Mouse (Mus musculus) layer of hippocampus, adult 9-10 months (tissue): Measurements from ENCODE around the gene Cgrrf1.

Experiments used
- DNase-seq: peaks from one replicate; pipeline ENCODE4 v3.0.0; 2022; ENCODE audit warnings: low spot score

Cgrrf1 gene

DNA sequence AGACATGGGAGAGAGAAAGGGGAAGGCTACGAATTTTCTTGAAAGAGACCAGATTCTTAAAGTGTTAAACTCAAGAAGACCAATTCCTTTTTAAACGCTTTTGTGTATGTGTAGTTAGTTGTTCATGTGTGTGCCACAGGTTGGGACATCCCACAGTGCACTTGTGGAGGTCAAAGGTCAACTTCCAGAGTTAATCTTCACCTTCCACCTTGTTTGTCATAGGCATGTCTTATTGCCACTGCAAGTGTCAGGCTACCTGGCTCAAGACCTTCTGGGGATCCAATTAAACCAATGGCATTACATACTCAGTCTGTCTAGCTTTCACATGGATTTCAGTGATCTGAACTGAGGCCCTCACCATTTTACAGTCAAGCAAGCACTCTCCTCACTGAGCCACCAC, 7.9 kb upstream of the Cgrrf1 start:
- DNase-seq, result no peak

DNA sequence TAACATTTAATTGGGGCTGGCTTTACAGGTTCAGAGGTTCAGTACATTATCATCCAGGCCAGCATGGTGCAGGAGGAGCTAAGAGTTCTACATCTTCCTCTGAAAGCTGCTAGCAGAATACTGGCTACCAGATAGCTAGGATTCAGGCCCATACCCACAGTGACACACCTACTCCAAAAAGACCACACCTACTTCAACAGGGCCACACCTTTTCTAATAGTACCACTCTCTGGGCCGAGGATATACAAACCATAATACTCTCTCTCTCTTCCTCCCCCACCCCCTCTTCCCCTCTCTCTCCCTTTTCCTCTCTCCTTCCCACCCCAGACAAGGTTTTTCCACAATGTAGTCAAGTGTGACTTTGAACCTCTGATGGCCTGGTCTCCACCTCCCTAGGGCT, 4.5 kb upstream of the Cgrrf1 start:
- no peak for DNase-seq

DNA sequence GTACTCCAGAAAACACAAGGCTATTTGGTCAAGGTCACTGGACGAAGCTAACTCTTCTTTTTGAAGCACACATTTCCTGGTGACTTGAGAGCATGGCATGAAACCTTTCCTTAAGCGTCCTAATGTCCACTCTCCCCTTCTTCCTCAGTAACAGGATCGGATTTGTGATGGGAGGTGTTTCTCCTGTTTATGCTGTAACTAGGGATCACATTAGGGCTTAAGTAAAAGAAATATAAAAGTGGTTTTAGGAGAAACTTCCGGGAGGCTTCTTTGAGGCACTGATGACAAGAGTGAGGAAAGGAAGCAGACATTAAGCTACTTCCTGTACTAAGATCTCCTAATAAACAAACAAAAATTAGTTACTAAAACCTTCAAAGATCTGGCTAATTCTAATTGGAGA, 630 bp upstream of the Cgrrf1 start:
- DNase-seq, result no peak

DNA sequence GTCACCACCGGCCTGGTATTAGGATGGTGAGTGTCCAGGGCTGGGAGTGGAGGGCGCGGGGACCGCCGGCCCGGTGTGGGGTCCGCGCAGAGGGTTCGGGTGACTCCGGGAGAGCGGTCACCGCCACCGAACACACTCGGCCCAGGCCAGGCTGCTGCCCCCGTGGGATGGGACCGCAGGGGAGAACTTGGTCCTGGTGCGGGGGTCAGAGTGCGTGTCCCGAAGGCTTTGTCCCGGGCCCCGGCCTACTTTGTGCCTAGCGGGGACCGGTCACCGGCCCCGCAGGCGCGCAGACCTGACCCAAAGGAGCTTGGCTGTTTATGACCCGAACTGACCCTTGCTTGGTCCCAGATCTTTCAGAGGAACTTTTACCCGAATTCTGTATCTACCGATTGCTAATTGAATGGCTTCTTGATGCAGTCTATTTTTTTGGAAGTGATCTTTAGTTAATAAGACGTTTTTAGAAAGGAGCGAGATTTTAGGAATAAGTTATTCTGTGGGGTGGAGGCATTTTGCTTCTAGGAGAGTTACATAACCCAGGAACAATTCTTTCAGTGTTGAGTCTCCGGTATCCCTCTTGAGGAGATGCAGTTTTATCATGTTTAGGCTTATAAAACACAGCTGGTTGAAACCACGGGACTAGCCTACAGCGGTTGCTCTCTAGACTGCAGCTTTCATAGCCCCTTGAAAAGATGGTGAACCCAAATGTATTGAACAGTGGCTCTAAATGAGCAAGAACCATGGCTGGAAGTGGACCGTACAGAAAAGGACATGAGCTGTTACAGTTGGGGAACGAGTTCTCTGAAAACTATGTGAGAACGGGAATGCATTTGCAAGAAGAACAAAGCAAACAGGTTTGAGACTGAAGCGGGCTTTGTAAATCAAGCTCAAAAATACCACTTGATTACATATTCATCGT, 688 bp downstream of the Cgrrf1 start:
- DNase-seq, result no peak

DNA sequence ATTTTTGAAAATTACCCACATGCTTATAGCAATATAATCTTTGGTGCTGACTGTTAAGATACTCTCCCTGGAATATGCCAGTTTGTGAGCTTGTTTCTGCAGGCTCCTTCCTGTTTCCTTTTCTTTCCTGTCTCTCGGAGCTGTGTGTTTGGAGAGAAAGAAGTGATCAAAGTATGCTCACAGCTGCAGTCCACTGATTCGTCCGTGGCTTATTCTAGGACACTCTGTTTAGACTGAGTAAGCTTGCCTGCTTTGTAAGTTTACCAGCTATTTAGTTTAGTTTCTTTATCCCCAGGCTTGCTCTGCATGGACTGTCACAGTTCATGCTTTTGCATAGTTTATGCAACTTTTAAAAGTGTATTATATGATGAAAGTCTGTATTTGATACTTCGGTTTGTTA, 7.4 kb downstream of the Cgrrf1 start:
- DNase-seq, result no peak

DNA sequence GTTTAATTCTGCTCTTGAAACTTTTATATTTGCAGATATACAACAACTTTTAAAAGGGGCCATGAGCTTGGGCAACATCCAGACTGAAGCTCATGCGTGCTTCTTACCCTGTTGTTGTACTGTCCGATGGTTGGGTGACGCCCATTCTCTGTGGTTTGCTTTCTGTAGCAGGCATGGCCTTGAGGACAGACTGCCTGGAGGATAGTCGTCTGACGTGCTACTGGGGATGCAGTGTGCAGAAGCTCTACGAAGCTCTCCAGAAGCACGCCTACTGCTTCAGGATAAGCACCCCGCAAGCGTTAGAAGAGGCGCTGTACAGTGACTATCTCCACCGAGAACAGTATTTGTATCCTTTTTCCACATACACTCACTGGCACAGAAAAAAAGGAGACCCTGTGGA, 13.8 kb downstream of the Cgrrf1 start:
- no peak for DNase-seq

DNA sequence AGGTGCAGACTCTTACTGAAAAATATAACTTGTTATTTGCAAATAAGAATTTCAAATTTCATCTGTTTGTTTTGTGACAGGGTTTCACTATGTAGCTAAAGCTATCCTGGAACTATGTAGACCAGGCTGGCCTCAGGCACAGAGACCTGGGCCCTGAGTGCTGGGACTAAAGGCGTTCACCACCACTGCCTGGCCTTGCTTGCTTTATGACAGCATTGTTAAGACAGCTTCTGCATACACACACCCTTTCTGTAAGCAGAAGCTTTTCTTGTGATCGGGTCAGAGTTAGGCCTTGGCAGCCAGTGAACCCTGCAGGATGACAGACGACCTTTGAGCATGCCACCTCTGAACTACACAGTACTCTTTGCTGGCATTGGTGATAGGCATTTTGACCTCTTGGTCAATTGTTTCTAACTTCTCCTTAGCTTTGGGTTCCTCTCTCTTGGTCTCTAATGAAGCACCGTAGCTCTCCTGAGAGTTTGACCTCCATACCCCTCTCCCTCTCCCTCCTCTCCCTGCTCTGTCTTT, 16.2 kb downstream of the Cgrrf1 start:
- DNase-seq, result no peak

DNA sequence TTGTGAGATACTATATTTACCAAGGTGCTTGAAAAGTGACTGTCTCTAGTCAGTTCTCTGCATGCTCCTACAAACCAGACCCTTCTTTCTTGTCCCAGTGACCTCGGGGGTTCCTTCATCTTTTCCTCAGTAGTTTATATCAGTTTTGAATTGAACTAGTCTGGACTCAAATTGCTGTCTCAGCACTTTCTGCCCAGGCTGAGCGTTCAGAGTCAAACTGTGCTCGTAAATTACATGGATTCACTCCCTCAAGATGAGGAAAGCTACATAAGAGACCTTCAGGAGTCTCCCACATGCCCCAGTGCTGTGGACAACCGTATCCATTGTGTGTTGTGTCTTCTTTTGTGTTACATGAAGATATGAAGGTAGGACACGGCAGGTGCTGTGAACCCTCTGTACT, 16.8 kb downstream of the Cgrrf1 start:
- no peak for DNase-seq

DNA sequence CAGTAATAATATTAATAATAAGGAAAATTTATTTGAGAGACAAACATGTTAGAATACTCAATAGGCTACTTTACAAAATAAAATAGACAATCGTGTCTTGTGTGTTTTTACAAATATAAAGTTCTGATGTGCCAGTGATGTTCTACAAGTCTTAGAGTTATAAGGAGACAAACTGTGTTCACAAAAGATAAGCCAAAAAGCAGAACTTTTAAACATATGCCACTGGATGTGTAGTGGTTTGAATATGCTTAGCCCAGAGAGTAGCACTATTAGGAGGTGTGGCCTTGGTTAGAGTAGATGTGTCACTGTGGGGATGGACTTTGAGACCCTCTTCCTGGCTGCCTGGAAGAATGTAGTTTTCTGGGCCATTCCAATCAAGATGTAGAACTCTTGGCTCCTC, 17.8 kb downstream of the Cgrrf1 start:
- no peak for DNase-seq

DNA sequence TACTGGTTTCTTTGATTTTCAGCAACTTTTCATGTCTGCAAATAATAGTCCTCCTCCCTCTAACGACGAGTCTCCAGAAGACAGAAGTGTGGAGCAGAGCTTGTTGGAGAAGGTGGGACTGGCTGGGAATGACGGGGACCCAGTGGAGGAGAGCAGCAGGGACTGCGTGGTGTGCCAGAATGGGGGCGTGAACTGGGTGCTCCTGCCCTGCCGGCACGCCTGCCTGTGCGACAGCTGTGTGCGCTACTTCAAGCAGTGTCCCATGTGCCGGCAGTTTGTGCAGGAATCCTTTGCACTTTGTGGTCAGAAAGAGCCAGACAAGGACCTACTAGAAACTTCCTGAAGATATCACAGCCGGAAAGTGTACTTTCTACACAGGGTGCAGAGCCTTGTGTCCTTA, 21.8 kb downstream of the Cgrrf1 start:
- no peak for DNase-seq

DNA sequence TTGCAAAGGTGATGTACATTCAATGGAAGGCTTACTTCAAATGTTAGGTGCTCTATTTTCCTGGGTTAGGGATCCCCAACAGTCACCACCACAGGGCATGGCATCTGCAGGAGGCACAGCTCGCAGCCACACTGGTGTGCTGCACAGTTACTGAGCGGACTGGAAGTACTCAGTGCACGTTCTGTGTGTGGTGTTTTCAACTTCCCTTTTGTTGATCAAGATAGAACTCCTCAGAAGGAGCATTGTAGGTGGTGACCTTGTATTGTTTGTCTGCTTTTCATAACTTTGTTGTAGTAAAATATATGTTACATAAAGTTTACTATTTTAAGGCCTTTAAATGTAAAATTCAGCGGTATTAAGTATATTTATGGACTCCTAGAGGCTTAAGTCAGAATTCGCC, 31.0 kb downstream of the Cgrrf1 start:
- DNase-seq, result no peak

DNA sequence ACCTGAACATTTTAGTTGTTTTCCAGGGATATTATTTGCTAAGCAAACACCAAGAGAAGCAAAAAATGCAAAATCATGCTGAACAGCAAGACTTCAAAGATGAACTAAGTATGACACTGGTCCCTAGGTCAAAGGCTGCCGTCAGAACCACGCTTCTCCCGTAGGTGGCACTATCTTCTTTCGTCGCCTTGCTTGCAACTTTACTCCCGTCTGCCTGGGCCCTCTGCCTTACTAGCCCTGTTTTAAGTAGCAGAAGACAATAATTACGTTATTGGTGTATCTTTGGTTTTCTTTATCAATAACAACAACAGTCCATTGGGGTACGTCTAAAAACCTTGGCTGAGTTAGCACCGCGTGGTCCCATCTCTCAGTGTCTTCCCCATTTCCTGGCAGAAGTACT, 49.0 kb downstream of the Cgrrf1 start:
- DNase-seq, result no peak

DNA sequence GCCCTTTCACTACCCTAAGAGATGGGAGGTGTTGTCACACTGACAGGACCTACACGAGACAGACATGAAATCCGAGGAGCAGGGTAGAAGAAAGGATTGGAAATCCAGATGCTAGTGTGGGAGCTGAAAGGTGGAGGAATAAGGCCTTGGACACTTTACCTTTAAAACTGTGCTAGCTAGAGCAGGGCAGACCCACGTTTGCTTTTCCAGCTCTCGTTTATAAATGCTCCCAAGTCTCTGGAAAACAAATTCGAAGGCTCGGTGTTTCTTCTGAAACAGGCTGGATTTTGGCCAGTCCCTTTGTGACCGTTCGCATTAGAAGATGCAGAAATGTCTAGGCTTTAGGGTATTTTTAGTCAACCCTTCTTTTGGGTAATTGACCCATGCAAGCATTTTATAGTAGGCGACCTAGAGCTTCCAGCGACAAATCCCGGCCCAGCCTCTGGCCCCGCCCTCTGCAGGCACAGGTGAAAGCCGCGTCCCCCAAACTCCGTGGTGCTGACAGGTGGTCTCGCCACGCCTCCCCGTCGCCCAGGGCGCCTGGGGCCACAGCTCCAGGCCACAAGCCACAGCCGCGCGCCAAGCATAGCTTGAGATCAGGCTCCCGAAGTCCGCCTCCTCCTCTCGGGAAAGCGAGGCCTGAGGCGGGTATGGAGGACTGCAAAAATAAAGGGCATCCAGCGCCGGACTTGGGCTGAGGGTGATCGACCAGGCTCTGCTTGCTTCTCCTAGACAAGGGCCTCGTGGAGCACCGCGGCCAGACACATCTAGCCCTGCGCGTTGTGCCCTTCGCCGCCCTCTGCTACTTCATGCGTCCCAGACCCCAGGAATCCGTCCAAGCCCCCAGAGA, 49.9 kb downstream of the Cgrrf1 start:
- DNase-seq, result no peak

DNA sequence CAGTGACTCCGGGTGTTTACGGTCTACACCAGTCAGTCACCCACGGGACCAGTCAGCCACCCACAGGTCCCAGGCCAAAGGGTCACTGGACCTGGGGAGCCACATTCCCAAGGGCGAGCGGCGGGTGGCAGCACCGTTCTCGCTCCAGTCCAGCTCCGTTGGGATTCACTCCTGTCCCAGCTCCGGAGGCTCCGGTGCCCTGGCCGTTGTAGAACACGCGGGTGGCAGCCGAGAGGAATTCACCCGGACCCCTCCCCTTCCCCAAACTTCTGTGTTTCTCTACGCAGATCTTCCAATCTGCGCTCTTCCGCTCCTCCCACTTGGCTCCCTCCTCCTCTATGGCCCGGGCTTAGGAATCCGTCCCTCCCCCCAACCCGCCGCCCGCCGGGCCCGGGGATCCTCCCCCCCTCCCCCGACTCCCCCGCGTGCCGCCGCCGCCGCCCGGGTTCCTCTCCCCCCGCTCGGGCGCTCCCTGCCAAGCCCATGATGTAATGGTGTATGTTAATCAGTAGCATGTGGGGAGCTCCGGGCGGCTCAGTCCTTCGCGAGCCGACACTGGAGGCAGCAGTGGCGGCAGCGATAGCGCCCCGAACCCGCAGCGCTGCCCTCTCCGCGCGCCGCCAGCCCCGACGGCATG, 50.6 kb downstream of the Cgrrf1 start, which contains the start of gene Samd4:
Samd4 (plus strand) TSS at position 424 of the 637 bp plus-strand sequence.
- DNase-seq, result no peak

DNA sequence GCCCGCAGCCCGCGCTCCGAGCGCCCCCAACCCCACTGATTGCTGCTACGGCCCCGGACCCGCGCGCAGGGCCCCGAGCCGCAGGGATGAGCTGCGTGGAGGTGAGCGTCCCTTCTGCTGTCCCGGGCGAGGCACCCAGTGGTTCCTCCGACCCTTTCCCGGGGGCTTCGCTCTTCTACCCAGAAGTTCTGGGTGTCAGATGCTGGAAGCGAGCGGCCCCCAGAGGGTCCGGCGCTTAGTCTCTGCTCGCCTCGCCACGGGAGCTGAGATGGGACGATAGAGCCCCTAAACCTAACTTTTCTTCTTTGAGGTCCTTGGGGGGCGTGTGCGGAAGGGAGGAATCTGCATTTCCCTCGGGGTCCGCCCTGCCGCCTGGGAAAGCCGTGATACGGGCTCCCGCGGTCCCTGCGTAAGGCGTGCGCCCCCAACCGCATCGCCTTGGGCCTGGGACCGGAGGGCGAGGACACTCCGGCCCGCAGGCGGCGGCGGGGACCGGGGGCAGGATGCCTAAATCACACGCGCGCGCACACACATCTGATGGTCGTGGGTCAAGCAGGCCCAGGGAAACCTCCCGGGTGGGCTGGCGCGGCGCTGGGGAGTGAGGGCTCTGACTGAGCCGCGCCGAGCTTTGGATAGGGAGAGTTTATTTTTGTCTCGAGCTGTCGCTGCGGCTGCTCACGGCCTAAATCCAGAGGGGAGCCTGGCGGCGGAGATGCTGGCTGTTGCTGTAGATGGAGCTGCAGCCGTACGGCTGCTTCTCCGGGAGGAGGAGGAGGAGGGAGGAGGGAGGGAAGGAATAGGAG, 51.3 kb downstream of the Cgrrf1 start:
- DNase-seq, result no peak

DNA sequence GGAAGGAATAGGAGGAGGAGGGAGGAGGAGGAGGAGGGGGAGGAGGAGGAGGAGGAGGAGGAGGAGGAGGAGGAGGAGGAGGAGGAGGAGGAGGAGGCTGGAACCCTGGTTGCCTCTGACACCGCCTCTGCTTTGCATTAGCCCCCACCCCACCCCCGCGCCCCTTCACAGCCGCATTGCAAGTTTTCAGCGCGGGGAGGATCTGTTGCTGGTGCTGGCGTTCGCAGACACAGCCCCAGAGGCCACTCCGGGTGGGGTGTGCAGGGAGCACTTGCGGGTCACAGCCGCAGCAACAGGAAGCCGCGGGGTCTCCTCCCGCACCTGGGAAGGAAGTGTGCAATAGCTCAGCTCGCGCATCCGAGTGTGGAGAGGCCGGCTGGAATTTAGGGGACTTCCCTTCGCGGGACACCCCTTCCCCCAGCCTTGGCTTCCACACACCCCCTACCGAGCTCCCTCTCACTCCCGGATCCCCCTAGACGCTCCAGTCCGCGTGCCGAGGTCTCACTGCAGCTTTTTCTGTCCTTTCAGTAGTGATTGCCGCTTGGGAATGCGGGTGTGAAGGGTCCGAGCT, 52.0 kb downstream of the Cgrrf1 start:
- DNase-seq, result no peak

DNA sequence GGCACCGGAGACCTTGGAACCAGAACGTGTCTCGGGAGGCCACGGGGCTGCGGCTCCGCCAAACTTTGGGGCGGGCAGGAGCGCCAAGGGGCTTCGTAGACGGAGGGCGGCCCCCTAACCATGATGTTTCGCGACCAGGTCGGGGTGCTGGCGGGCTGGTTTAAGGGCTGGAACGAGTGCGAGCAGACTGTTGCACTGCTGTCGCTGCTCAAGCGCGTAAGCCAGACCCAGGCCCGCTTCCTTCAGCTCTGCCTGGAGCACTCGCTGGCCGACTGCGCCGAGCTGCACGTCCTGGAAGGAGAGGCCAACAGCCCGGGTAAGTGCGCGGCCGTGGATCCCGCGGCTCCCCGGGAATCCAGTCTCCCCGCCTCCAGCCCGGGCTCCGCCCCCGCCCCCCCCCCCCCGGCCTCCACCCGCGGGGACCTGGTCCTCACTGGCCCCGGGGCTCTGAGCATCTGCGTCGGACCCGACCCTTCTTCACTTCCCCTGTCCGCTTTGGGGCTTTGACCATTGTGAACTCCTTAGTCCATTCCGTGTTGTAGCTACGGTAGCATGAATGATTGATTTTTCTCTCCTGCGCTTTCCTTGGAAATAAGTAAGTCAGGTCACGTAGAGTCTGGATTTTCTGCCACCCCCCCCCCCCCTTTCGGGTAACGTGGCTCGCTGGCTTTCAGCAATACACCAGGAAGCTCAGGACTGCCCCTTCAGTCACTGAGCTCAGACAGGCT, 52.9 kb downstream of the Cgrrf1 start:
- no peak for DNase-seq

DNA sequence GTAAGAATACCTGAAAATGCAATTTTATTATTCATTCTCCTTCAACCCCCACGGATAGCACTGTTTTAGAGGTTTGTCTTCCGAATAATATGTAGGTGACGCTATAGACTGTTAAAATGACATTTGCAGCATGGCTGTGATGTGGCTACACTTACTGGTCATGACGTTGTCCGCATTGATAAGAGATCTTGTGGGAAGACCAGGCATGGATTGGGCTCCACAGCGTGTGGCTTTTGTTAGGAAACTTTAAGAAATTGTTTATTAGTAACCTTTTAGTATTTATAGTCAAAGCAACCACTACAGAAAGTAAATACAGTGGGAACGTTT, 53.5 kb downstream of the Cgrrf1 start:
- no peak for DNase-seq

DNA sequence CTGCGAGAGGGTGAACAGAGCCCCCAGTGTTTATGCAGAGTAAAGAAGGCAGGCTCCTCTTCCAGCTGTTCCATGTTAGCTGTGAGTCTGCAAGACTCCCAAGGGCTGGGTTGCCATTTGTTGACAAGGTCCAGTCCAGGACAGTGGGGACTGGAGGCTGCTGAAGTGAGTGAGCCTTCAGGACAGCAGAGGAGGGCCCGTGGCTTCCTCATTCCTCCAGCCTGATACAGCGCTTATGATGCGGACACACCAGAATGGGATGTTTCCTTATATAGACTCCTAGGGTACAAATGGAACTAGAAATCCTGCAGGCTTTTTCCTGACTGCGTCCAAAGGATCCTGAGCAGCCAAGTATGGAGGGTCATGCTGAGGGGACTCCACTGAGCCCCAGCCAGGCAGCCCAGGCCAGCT, 54.0 kb downstream of the Cgrrf1 start:
- DNase-seq, result no peak

DNA sequence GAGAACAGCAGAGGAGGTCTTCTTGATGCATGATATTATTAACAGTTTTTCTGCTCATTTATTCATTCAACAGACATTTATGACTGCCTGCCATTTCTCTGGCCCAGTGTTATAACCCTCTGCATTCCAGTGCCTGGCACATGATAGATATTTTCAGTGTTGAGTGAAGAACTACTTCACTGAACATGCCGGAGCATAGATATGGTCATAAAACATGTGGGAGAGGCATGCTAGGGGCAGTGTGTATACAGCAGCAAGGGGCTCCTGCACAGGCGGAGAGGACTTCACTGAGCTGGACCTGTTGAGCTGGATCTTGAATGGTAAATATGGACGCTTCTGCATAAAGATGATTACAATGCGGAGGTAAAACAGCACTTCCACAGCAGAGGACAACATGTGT, 57.2 kb downstream of the Cgrrf1 start:
- DNase-seq, result no peak

DNA sequence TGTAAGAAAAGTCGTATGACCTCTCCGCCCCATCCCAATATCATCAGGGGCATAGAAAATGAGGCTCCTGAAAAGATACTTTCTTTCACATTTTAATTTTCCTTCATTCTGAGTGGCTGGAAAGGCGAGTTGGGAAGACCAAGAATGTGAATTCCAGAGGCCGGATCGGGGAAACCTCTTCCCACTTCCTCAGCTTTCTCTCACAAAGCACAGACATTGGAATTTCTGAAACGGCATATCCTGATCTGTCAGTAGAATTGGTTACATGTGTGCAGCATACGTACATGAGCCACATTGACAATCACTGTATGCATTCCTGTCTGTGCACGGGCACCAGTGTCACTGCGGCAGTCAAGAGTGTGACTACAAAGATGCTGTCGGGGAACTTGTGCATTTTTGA, 62.0 kb downstream of the Cgrrf1 start:
- DNase-seq, result no peak
